Mouse (Mus musculus): ENCODE results near the gene Gmpr. TPM values are rescaled to one million over a fixed set of nuclear protein-coding genes. Genes with fewer than 3 reads are reported as not detected.

Gmpr gene
- total RNA-seq, 2 experiments from 2014 or later, result 67.0 to 69.7 TPM

DNA sequence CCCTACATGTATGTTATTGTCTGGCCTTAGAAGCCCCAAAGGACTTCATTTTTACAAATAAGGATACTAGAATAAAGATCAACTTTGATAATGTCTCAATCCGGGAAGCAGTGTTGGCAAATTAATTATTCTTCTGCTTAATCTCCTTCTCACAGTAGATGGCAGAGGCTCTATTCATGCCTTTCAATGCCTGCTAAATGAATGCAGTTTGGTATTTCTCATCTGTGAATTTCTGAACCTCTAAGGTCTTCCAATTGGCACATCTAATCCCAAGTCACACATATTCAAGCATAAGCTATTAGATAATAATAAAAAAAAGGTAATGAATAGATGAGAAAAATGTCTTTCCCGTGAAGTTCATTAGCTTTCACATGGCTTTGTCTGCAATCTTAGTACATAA is 92.6 kb downstream of the Gmpr start:
- no peak for DNase-seq (ENCODE audit: low spot score in 2 of 2)

GRCm38 (mm10) chr13:45600443-45600842 is 93.2 kb downstream of the Gmpr start:
- DNase-seq (ENCODE audit: low spot score in 2 of 2), result no peak

Other genes with a start within 250 kb of the Gmpr start
- 10 to 100 TPM; 17.4 to 21.5 TPM for gene Mylip, start 117.7 kb upstream of the Gmpr start, total RNA-seq (2021)

All from layer of hippocampus, adult 18-20 months (tissue).